Mouse (Mus musculus): ENCODE measurements around the gene Ranbp9. TPM values are rescaled to one million over a fixed set of nuclear protein-coding genes. Genes with fewer than 3 reads are reported as not detected.

The Ranbp9 gene
- polyA plus RNA-seq, 1 experiment from 2014 or later, result 4.3 TPM

GRCm38 (mm10) chr13:43469607-43470006 is 11.5 kb downstream of the Ranbp9 start:
- 91% methylated on average over 1 of the region's 1 CpGs for WGBS
- H3K4me3 ChIP-seq (ENCODE audit: low read length), result no peak overlapping the region
- ATAC-seq, result no peak
- no peaks in the 10 kb centered on the region for H3K27me3 ChIP-seq (replicated peaks; ENCODE audit: control insufficient read depth, insufficient read depth, low read length)
- H3K9me3 ChIP-seq (ENCODE audit: control insufficient read depth, low read length), result no peaks in the 10 kb centered on the region
- H3K27ac ChIP-seq (ENCODE audit: low read length), result no peak overlapping the region
- no peak overlapping the region for H3K9ac ChIP-seq (ENCODE audit: low read depth, low read length)
- peaks cover 9% of the 10 kb centered on the region for H3K4me1 ChIP-seq (ENCODE audit: control insufficient read depth, insufficient read depth, low read length)
- H3K4me2 ChIP-seq (ENCODE audit: low read depth, low read length), result no peak overlapping the region
- peaks cover 6% of the 10 kb centered on the region; the same call in 1 of the 2 replicates for H3K36me3 ChIP-seq (ENCODE audit: control insufficient read depth, insufficient read depth, low read length)

GRCm38 (mm10) chr13:43464605-43465004 is 16.5 kb downstream of the Ranbp9 start:
- ATAC-seq, result no peak
- H3K36me3 ChIP-seq (ENCODE audit: control insufficient read depth, insufficient read depth, low read length), result 0 out of 2 replicates have a peak, but pooled peaks cover 1% of the 10 kb centered on the region
- 97% methylated on average over 2 of the region's 2 CpGs for WGBS
- no peak overlapping the region for H3K27ac ChIP-seq (ENCODE audit: low read length)
- H3K4me1 ChIP-seq (ENCODE audit: control insufficient read depth, insufficient read depth, low read length), result no peaks in the 10 kb centered on the region
- H3K9ac ChIP-seq (ENCODE audit: low read depth, low read length), result no peak overlapping the region
- no peaks in the 10 kb centered on the region for H3K9me3 ChIP-seq (ENCODE audit: control insufficient read depth, low read length)
- H3K4me3 ChIP-seq (ENCODE audit: low read length), result no peak overlapping the region
- H3K27me3 ChIP-seq (replicated peaks; ENCODE audit: control insufficient read depth, insufficient read depth, low read length), result no peaks in the 10 kb centered on the region
- no peak overlapping the region for H3K4me2 ChIP-seq (ENCODE audit: low read depth, low read length)

DNA sequence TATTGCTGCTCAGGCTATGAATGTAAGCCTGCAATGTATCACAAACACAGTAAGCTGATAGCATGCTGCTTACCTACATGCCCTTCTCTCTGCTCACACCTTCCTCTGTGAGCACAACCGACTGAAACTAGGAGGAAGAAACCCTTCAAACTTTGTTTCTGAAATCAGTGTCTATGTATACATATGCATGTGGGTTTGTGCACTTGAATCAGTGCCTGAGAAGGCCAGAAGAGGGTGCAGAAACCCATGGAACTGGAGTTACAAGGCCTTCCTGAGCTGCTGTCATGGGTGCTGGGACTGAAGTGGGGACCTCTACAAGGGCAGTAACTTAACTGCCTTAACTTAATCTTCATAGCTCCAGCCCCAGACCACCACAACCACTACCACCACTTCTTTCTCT is 23.9 kb downstream of the Ranbp9 start:
- Histone ChIP-seq H3K27me3 (replicated peaks; ENCODE audit: control insufficient read depth, insufficient read depth, low read length) (no peaks in the 10 kb centered on the region), H3K4me1 (ENCODE audit: control insufficient read depth, insufficient read depth, low read length) (peaks cover 5% of the 10 kb centered on the region; the same call in 1 of the 2 replicates), H3K9ac (ENCODE audit: low read depth, low read length) (no peak overlapping the region), H3K4me3 (ENCODE audit: low read length) (no peak overlapping the region), H3K9me3 (ENCODE audit: control insufficient read depth, low read length) (no peaks in the 10 kb centered on the region), H3K4me2 (ENCODE audit: low read depth, low read length) (no peak overlapping the region), H3K27ac (ENCODE audit: low read length) (no peak overlapping the region), H3K36me3 (ENCODE audit: control insufficient read depth, insufficient read depth, low read length) (no peaks in the 10 kb centered on the region)
- WGBS, result 55% methylated on average over 1 of the region's 1 CpGs
- no peak for ATAC-seq

DNA sequence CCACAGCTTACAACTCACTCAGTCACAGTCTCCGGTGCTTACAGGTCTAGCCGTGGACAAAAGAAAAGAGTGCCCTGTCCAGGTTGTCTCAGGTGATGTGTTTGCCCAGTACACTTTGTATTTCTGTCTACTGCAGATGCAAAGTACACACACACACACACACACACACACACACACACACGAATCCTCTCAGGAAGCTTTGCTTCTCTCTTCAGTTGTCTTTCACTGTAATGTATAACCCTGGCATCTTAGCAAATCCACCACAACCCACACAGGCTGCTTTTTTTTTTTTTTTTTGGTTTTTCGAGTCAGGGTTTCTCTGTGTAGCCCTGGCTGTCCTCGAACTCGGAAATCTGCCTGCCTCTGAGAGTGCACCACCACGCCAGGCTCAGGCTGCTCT is 26.7 kb downstream of the Ranbp9 start:
- Histone ChIP-seq H3K4me1 (ENCODE audit: control insufficient read depth, insufficient read depth, low read length) (peaks cover 9% of the 10 kb centered on the region; the same call in 1 of the 2 replicates), H3K4me3 (ENCODE audit: low read length) (no peak overlapping the region), H3K36me3 (ENCODE audit: control insufficient read depth, insufficient read depth, low read length) (no peaks in the 10 kb centered on the region), H3K27ac (ENCODE audit: low read length) (no peak overlapping the region), H3K27me3 (replicated peaks; ENCODE audit: control insufficient read depth, insufficient read depth, low read length) (no peaks in the 10 kb centered on the region), H3K9me3 (ENCODE audit: control insufficient read depth, low read length) (no peaks in the 10 kb centered on the region), H3K4me2 (ENCODE audit: low read depth, low read length) (no peak overlapping the region), H3K9ac (ENCODE audit: low read depth, low read length) (no peak overlapping the region)
- WGBS, result 69% methylated on average over 7 of the region's 7 CpGs
- no peak for ATAC-seq

DNA sequence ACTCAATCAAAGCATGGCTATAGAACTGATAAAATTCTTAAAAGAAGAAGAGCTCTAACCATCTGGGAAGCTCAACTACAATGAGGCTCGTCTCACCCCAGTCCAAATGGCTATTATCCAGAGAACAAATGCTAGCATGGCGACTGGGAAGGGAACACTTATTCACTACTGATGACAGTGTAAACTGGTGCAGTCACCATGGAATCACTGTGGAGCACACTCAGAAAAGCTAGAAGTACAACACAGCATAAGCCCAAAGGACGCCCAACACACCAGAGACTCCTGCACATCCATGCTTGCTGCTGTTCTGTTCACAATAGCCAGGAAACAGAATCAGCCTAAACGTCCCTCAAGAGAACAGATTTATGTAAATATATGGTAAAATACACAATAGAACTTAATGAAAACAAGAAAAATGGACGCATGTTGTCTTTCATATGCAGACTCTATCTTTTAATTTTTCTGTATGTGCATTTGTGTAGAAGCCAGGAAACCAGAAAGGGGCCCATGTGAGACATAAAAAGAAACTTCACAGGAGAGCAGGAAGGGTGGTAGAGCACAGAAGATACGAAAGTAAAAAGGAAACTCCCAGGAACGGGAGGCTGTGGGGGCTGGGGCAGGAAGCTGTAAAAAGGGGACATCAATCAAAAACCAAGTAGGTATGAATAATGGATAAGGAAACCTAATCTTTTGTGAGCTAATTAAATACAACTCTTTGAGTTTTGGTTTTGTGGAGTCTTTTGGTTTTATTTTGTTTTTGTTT is 28.1 kb downstream of the Ranbp9 start:
- Histone ChIP-seq H3K36me3 (ENCODE audit: control insufficient read depth, insufficient read depth, low read length) (no peaks in the 10 kb centered on the region), H3K27me3 (replicated peaks; ENCODE audit: control insufficient read depth, insufficient read depth, low read length) (no peaks in the 10 kb centered on the region), H3K4me2 (ENCODE audit: low read depth, low read length) (no peak overlapping the region), H3K4me3 (ENCODE audit: low read length) (no peak overlapping the region), H3K9me3 (ENCODE audit: control insufficient read depth, low read length) (no peaks in the 10 kb centered on the region), H3K4me1 (ENCODE audit: control insufficient read depth, insufficient read depth, low read length) (peaks cover 9% of the 10 kb centered on the region; the same call in 1 of the 2 replicates), H3K9ac (ENCODE audit: low read depth, low read length) (no peak overlapping the region), H3K27ac (ENCODE audit: low read length) (no peak overlapping the region)
- ATAC-seq, result no peak
- 50% methylated on average over 7 of the region's 7 CpGs for WGBS

DNA sequence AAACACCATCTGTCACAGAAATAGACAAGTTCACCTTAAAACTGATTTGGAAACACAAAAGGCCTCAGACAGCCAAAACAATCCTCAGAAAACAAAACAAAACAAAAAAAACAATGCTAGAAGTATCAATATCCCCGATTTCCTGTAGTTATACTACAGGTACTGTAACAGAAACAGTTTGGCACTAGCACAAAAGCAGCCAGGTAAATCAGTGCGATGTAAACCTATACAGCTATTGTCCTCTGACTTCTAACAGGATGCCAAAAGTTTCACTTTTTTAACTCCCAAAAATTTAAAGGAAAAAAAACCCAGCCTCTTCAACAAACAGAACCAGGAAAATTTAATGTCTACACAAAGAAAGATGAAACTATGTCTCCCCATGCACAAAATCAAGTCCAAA is 28.9 kb downstream of the Ranbp9 start:
- WGBS, result 88% methylated on average over 2 of the region's 2 CpGs

GRCm38 (mm10) chr13:43450686-43451085 is 30.4 kb downstream of the Ranbp9 start:
- no peaks in the 10 kb centered on the region for H3K36me3 ChIP-seq (ENCODE audit: control insufficient read depth, insufficient read depth, low read length)
- no peaks in the 10 kb centered on the region for H3K9me3 ChIP-seq (ENCODE audit: control insufficient read depth, low read length)
- H3K27ac ChIP-seq (ENCODE audit: low read length), result no peak overlapping the region
- no peaks in the 10 kb centered on the region for H3K27me3 ChIP-seq (replicated peaks; ENCODE audit: control insufficient read depth, insufficient read depth, low read length)
- ATAC-seq, result no peak
- peaks cover 12% of the 10 kb centered on the region for H3K4me1 ChIP-seq (ENCODE audit: control insufficient read depth, insufficient read depth, low read length)
- 87% methylated on average over 3 of the region's 3 CpGs for WGBS
- H3K4me2 ChIP-seq (ENCODE audit: low read depth, low read length), result no peak overlapping the region
- no peak overlapping the region for H3K4me3 ChIP-seq (ENCODE audit: low read length)
- no peak overlapping the region for H3K9ac ChIP-seq (ENCODE audit: low read depth, low read length)

More for the DNA sequence above, 28.9 kb downstream of the Ranbp9 start:
- no peak overlapping the region for H3K4me3 ChIP-seq (ENCODE audit: low read length)
- peaks cover 9% of the 10 kb centered on the region; the same call in 1 of the 2 replicates for H3K4me1 ChIP-seq (ENCODE audit: control insufficient read depth, insufficient read depth, low read length)
- no peaks in the 10 kb centered on the region for H3K27me3 ChIP-seq (replicated peaks; ENCODE audit: control insufficient read depth, insufficient read depth, low read length)
- H3K36me3 ChIP-seq (ENCODE audit: control insufficient read depth, insufficient read depth, low read length), result no peaks in the 10 kb centered on the region
- ATAC-seq, result no peak
- no peak overlapping the region for H3K4me2 ChIP-seq (ENCODE audit: low read depth, low read length)
- H3K27ac ChIP-seq (ENCODE audit: low read length), result no peak overlapping the region
- H3K9ac ChIP-seq (ENCODE audit: low read depth, low read length), result no peak overlapping the region
- H3K9me3 ChIP-seq (ENCODE audit: control insufficient read depth, low read length), result no peaks in the 10 kb centered on the region

DNA sequence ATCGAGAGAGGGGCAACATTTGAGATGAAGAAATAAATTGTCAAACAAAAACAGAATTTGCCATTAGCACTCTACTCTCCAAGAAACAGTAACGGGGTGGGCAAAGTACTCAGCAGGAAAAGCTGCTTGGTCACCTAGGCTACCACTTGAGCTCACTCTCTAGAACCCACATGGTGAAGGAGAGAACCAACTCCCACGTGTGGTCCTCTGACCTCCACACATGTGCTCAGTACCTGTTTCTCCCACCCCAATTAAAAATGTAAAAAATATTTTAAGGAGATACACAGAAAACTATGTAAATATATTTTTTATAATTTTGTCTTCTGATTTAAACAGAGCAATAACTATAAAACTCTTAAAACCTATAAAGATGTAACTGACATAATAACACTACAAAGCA is 33.4 kb downstream of the Ranbp9 start:
- ATAC-seq, result no peak
- Histone ChIP-seq H3K9me3 (ENCODE audit: control insufficient read depth, low read length) (no peaks in the 10 kb centered on the region), H3K4me2 (ENCODE audit: low read depth, low read length) (no peak overlapping the region), H3K4me1 (ENCODE audit: control insufficient read depth, insufficient read depth, low read length) (peaks cover 7% of the 10 kb centered on the region), H3K36me3 (ENCODE audit: control insufficient read depth, insufficient read depth, low read length) (no peaks in the 10 kb centered on the region), H3K27ac (ENCODE audit: low read length) (no peak overlapping the region), H3K9ac (ENCODE audit: low read depth, low read length) (no peak overlapping the region), H3K27me3 (replicated peaks; ENCODE audit: control insufficient read depth, insufficient read depth, low read length) (no peaks in the 10 kb centered on the region), H3K4me3 (ENCODE audit: low read length) (no peak overlapping the region)
- 75% methylated on average over 3 of the region's 3 CpGs for WGBS

GRCm38 (mm10) chr13:43445754-43446153 is 35.3 kb downstream of the Ranbp9 start:
- Histone ChIP-seq H3K9ac (ENCODE audit: low read depth, low read length) (no peak overlapping the region), H3K9me3 (ENCODE audit: control insufficient read depth, low read length) (no peaks in the 10 kb centered on the region), H3K4me2 (ENCODE audit: low read depth, low read length) (no peak overlapping the region), H3K36me3 (ENCODE audit: control insufficient read depth, insufficient read depth, low read length) (no peaks in the 10 kb centered on the region), H3K4me3 (ENCODE audit: low read length) (no peak overlapping the region), H3K27me3 (replicated peaks; ENCODE audit: control insufficient read depth, insufficient read depth, low read length) (no peaks in the 10 kb centered on the region), H3K27ac (ENCODE audit: low read length) (no peak overlapping the region), H3K4me1 (ENCODE audit: control insufficient read depth, insufficient read depth, low read length) (peaks cover 7% of the 10 kb centered on the region)
- no peak for ATAC-seq
- 78% methylated on average over 4 of the region's 4 CpGs for WGBS
